Mouse (Mus musculus): ENCODE data around the gene Metap1. TPM values are rescaled to one million over a fixed set of nuclear protein-coding genes. Genes with fewer than 3 reads are reported as not detected.

Gene Metap1
- total and polyA plus RNA-seq, 3 experiments = 57.4 to 96.3 (median 71.0) TPM

DNA sequence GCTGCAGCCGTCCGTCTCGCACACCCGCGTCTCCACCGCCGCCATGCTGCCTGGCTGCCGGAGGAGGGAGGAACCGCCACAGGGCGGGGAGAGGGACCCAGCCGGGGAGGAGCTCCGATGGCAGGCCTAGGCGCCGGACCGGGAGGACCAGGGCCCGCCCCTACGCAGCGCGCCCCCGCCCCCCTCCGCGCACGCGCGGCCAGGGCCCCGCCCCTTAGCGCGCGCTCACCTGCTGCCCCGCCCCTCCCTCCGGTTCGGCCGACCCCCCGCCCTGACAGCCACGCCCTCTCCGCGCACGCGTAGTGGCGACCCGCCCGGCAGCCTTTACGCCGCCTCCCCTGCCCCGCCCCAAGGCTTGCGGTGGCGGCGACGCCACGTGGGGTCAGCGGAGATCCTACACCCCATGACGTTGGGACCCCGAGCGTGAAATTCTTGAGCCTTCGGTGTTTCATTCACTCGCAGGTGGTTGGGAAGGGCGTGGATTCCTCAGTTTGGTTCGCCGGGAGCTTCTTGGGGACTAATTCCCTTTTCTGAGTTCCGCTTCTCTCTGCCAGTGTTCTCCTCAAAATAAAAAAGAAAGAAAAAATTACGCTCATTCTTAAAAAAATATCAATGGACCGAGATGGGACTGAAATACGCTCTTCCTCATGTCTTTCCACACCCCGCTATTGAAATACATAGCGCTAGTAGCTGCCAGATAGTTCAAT, at the start of gene Metap1 (continued):
- TF ChIP-seq E2F4 (IDR thresholded peaks at IDR 0.05; ENCODE audit: borderline replicate concordance, low read depth, low read length) (no peak), SMC3 (IDR thresholded peaks at IDR 0.05; ENCODE audit: low read depth, low read length) (no peak), POLR2AphosphoS2 (IDR thresholded peaks at IDR 0.05; ENCODE audit: low read length) (peak; percentile 92), CHD1 (IDR thresholded peaks at IDR 0.05; ENCODE audit: low read depth, low read length) (peak; percentile 72)

DNA sequence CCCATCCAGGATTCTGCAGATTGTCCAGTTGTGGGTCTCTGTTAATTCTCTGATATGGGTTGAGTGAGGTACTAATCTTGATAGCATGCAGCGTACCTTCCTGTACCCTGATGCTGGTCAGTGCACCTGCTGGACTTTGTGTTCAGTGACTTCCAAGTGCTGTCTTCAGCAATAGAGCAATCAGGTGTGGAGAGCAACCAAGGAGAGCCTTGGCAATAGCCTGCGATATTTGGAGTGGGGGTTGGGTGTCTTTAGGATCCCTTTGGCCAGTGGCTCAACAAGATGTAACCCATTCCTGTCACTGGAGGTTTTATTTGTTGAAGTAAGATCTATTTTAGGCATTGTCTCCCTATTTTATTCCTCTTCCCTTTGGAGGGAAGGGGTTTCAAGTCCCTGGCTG, 46.7 kb upstream of the Metap1 start:
- no peak overlapping the region for H3K27ac ChIP-seq (ENCODE audit: control insufficient read depth, low read depth, low read length)

DNA sequence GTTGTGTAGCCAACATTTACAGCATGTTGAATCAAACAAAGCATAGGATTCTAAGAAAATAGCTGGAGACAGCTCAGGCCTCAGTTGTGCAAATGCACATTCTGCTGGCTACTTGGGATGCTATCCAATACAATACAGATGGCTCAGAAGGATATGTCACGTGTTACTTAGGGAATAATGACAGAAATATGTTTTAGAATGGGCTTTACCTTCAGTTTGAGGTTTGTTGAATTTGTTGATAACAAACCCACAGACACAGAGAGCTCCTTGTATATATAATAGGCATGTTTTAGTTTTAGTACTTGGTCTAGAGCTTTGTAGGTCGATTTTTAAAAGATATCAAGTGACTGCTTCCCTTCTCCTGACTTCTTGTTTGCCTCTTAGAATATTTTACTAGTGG, 43.4 kb upstream of the Metap1 start:
- Histone ChIP-seq H3K4me1 (ENCODE audit: control insufficient read depth in 1 of 2, insufficient read depth in 2 of 2, low read length in 2 of 2) (peaks cover 33 to 35% of the 10 kb centered on the region in 2 experiments), H3K27ac (ENCODE audit: control insufficient read depth, low read depth, low read length) (peak overlapping the region; percentile 3; the same call in 1 of the 2 replicates), H3K79me2 (ENCODE audit: control insufficient read depth, insufficient read depth, low read length, poor library complexity) (peaks cover 84% of the 10 kb centered on the region), H3K27me3 (ENCODE audit: control insufficient read depth in 1 of 2, insufficient read depth in 2 of 2, low read length in 2 of 2) (no peaks in the 10 kb centered on the region), H3K9ac (ENCODE audit: control insufficient read depth, low read depth, low read length, poor library complexity, severe bottlenecking) (no peak overlapping the region), H3K9me3 (replicated peaks; ENCODE audit: insufficient read depth, low read length) (no peaks in the 10 kb centered on the region), H3K4me3 (ENCODE audit: control insufficient read depth in 1 of 2, insufficient read depth in 1 of 2, low read depth in 2 of 2, low read length in 2 of 2) (0 out of 4 replicates have a peak overlapping the region, but pooled peaks of 1 of the 2 experiments have one; percentile 1), H3K36me3 (ENCODE audit: control insufficient read depth in 1 of 2, insufficient read depth in 2 of 2, low read length in 2 of 2) (peaks cover 8 to 72% of the 10 kb centered on the region in 2 experiments)
- peak; percentile 50 for DNase-seq (ENCODE audit: low read depth, low spot score)
- TF ChIP-seq USF2 (IDR thresholded peaks at IDR 0.05; ENCODE audit: borderline replicate concordance in 1 of 2, insufficient read depth in 1 of 2, low read depth in 1 of 2, low read length in 2 of 2) (no peak), MYC (IDR thresholded peaks at IDR 0.05; ENCODE audit: low read depth, low read length) (no peak), KAT2A (conservative IDR thresholded peaks at IDR 0.05; ENCODE audit: low read depth, low read length) (no peak), GATA1 (IDR thresholded peaks at IDR 0.05; ENCODE audit: low read depth, low read length) (peak; percentile 21; the same call in 1 of the 2 replicates), TAL1 (IDR thresholded peaks at IDR 0.05; ENCODE audit: low read length) (peak; percentile 29; the same call in 1 of the 2 replicates), MXI1 (IDR thresholded peaks at IDR 0.05; ENCODE audit: low read depth, low read length) (peak; percentile 88), CTCF (IDR thresholded peaks at IDR 0.05 in 2 of 3, conservative IDR thresholded peaks at IDR 0.05 in 1 of 3; ENCODE audit: control insufficient read depth in 1 of 3, insufficient read depth in 1 of 3, low read depth in 2 of 3, low read length in 3 of 3, poor library complexity in 1 of 3, severe bottlenecking in 1 of 3) (no peak), ZNF384 (IDR thresholded peaks at IDR 0.05; ENCODE audit: low read depth, low read length) (no peak), BHLHE40 (IDR thresholded peaks at IDR 0.05; ENCODE audit: borderline replicate concordance, low read depth, low read length) (peak; percentile 77), EP300 (IDR thresholded peaks at IDR 0.05; ENCODE audit: low read depth in 1 of 2, low read length in 2 of 2) (peak; percentile 30 to 51; a peak in 1 of 4 replicates), MEF2A (IDR thresholded peaks at IDR 0.05; ENCODE audit: extremely low read depth, insufficient replicate concordance, low read depth, low read length, poor library complexity, severe bottlenecking) (no peak), SMC3 (IDR thresholded peaks at IDR 0.05; ENCODE audit: low read depth, low read length) (no peak), TCF12 (IDR thresholded peaks at IDR 0.05; ENCODE audit: low read depth, low read length) (no peak), ZMIZ1 (IDR thresholded peaks at IDR 0.05; ENCODE audit: low read depth, low read length) (no peak), MYB (IDR thresholded peaks at IDR 0.05; ENCODE audit: low read depth, low read length) (no peak), JUND (IDR thresholded peaks at IDR 0.05; ENCODE audit: low read depth, low read length) (no peak), MAFK (IDR thresholded peaks at IDR 0.05; ENCODE audit: borderline replicate concordance, low read depth, low read length) (no peak), UBTF (IDR thresholded peaks at IDR 0.05; ENCODE audit: borderline replicate concordance, insufficient read depth, low read depth, low read length) (no peak), CHD2 (IDR thresholded peaks at IDR 0.05; ENCODE audit: low read length) (no peak), NELFE (IDR thresholded peaks at IDR 0.05; ENCODE audit: low read depth, low read length) (no peak), NRF1 (IDR thresholded peaks at IDR 0.05; ENCODE audit: insufficient read depth, low read depth, low read length, poor library complexity, severe bottlenecking) (no peak), GABPA (IDR thresholded peaks at IDR 0.05; ENCODE audit: low read depth, low read length) (no peak), MAZ (IDR thresholded peaks at IDR 0.05; ENCODE audit: low read depth, low read length) (no peak), CHD1 (IDR thresholded peaks at IDR 0.05; ENCODE audit: low read depth, low read length) (no peak)

More for the DNA sequence above, 46.7 kb upstream of the Metap1 start:
- Histone ChIP-seq H3K4me1 (ENCODE audit: control insufficient read depth in 1 of 2, insufficient read depth in 2 of 2, low read length in 2 of 2) (peaks cover 33 to 37% of the 10 kb centered on the region in 2 experiments), H3K79me2 (ENCODE audit: control insufficient read depth, insufficient read depth, low read length, poor library complexity) (peaks cover 85% of the 10 kb centered on the region), H3K27me3 (ENCODE audit: control insufficient read depth in 1 of 2, insufficient read depth in 2 of 2, low read length in 2 of 2) (no peaks in the 10 kb centered on the region), H3K4me3 (ENCODE audit: control insufficient read depth in 1 of 2, insufficient read depth in 1 of 2, low read depth in 2 of 2, low read length in 2 of 2) (no peak overlapping the region), H3K9me3 (replicated peaks; ENCODE audit: insufficient read depth, low read length) (no peaks in the 10 kb centered on the region), H3K9ac (ENCODE audit: control insufficient read depth, low read depth, low read length, poor library complexity, severe bottlenecking) (no peak overlapping the region), H3K36me3 (ENCODE audit: control insufficient read depth in 1 of 2, insufficient read depth in 2 of 2, low read length in 2 of 2) (peaks cover 13 to 73% of the 10 kb centered on the region in 2 experiments)
- TF ChIP-seq MYB (IDR thresholded peaks at IDR 0.05; ENCODE audit: low read depth, low read length) (no peak), GATA1 (IDR thresholded peaks at IDR 0.05; ENCODE audit: low read depth, low read length) (no peak), CHD2 (IDR thresholded peaks at IDR 0.05; ENCODE audit: low read length) (no peak), ZC3H11A (IDR thresholded peaks at IDR 0.05; ENCODE audit: low read depth, low read length) (no peak)
- DNase-seq (ENCODE audit: low read depth, low spot score) = no peak

Data from MEL (cell line).